Mouse (Mus musculus) MEL (cell line): ENCODE measurements around the gene Slc39a2. TPM values are rescaled to one million over a fixed set of nuclear protein-coding genes. Genes with fewer than 3 reads are reported as not detected.
"Not testable (repeated sequence)": the region's sequence is repeated elsewhere in the genome, so short reads cannot be mapped to it uniquely, and the experiment has no call there.

Source experiments
- DNase-seq: peaks from one replicate; pipeline ENCODE4 v3.0.0; 2011; ENCODE audit warnings: low read depth, low spot score
- H3K27ac ChIP-seq: 2 replicates; pipeline ENCODE4 v1.5.1; 2012; ENCODE audit warnings: low read depth, mild to moderate bottlenecking, control low read depth, low read length, moderate library complexity; ENCODE audit not compliant: control insufficient read depth
- H3K27me3 ChIP-seq, 2 experiments: fragments of 150-350 bp in 1 of 2; sonication (generic) in 1 of 2; 2 replicates each; pipeline ENCODE4 v1.6.1; 2012; ENCODE audit warnings: low read length in 2 of 2, mild to moderate bottlenecking in 2 of 2, improper control_type of control experiment in 1 of 2, moderate library complexity in 1 of 2; ENCODE audit not compliant: insufficient read depth in 2 of 2, control insufficient read depth in 1 of 2
- H3K36me3 ChIP-seq, 2 experiments: 2 replicates each; pipeline ENCODE4 v1.6.1; 2012 to 2014; ENCODE audit warnings: low read length in 2 of 2, improper control_type of control experiment in 1 of 2, inconsistent platforms in 1 of 2, mild to moderate bottlenecking in 1 of 2; ENCODE audit not compliant: insufficient read depth in 2 of 2, control insufficient read depth in 1 of 2
- H3K4me1 ChIP-seq, 2 experiments: fragments of 150-350 bp in 1 of 2; sonication (generic) in 1 of 2; 2 replicates each; pipeline ENCODE4 v1.6.1; 2012; ENCODE audit warnings: low read length in 2 of 2, improper control_type of control experiment in 1 of 2, mild to moderate bottlenecking in 1 of 2; ENCODE audit not compliant: insufficient read depth in 2 of 2, control insufficient read depth in 1 of 2
- H3K4me3 ChIP-seq, 2 experiments: fragments of 150-350 bp in 1 of 2; sonication (generic) in 1 of 2; 2 replicates each; pipeline ENCODE4 v1.5.1; 2012; ENCODE audit warnings: low read depth in 2 of 2, low read length in 2 of 2, mild to moderate bottlenecking in 2 of 2, moderate library complexity in 2 of 2, control low read depth in 1 of 2, improper control_type of control experiment in 1 of 2; ENCODE audit not compliant: control insufficient read depth in 1 of 2, insufficient read depth in 1 of 2
- H3K79me2 ChIP-seq: 2 replicates; pipeline ENCODE4 v1.6.1; 2012; ENCODE audit warnings: mild to moderate bottlenecking, low read length, moderate library complexity; ENCODE audit not compliant: control insufficient read depth, poor library complexity, insufficient read depth
- H3K9ac ChIP-seq: 2 replicates; pipeline ENCODE4 v1.6.1; 2012; ENCODE audit warnings: low read depth, mild to moderate bottlenecking, control low read depth, low read length, moderate library complexity; ENCODE audit not compliant: control insufficient read depth, poor library complexity, severe bottlenecking
- H3K9me3 ChIP-seq: fragments of 150-350 bp; sonication (generic); replicated peaks from 2 replicates; pipeline ENCODE4 v1.6.1; 2012; ENCODE audit warnings: mild to moderate bottlenecking, low read length, improper control_type of control experiment, moderate library complexity; ENCODE audit not compliant: insufficient read depth
- CTCF ChIP-seq, 3 experiments: IDR thresholded peaks in 2 of 3; conservative IDR thresholded peaks in 1 of 3; 2 replicates each; pipeline ENCODE4 v1.5.1; 2011 to 2012; ENCODE audit warnings: low read length in 3 of 3, low read depth in 2 of 3, mild to moderate bottlenecking in 2 of 3, improper control_type of control experiment in 1 of 3, inconsistent platforms in 1 of 3, mixed read lengths in 1 of 3, moderate library complexity in 1 of 3; ENCODE audit not compliant: control insufficient read depth in 1 of 3, insufficient read depth in 1 of 3, poor library complexity in 1 of 3, severe bottlenecking in 1 of 3
- E2F4 ChIP-seq: IDR thresholded peaks from 2 replicates; pipeline ENCODE4 v1.6.1; 2011; ENCODE audit warnings: low read depth, low read length, improper control_type of control experiment, borderline replicate concordance
- EP300 ChIP-seq, 2 experiments: IDR thresholded peaks; 2 replicates each; pipeline ENCODE4 v1.6.1; 2011; ENCODE audit warnings: improper control_type of control experiment in 2 of 2, low read length in 2 of 2, low read depth in 1 of 2, mild to moderate bottlenecking in 1 of 2
- ETS1 ChIP-seq: IDR thresholded peaks from 2 replicates; pipeline ENCODE4 v1.6.1; 2012; ENCODE audit warnings: low read depth, mild to moderate bottlenecking, inconsistent platforms, low read length, improper control_type of control experiment, moderate library complexity
- GABPA ChIP-seq: IDR thresholded peaks from 2 replicates; pipeline ENCODE4 v1.6.1; 2012; ENCODE audit warnings: low read depth, mild to moderate bottlenecking, inconsistent platforms, low read length, improper control_type of control experiment, moderate library complexity
- GATA1 ChIP-seq: IDR thresholded peaks from 2 replicates; pipeline ENCODE4 v1.6.1; 2011; ENCODE audit warnings: low read depth, low read length, improper control_type of control experiment
- HCFC1 ChIP-seq: IDR thresholded peaks from 2 replicates; pipeline ENCODE4 v1.6.1; 2012; ENCODE audit warnings: low read depth, mild to moderate bottlenecking, inconsistent platforms, low read length, improper control_type of control experiment, moderate library complexity
- MXI1 ChIP-seq: IDR thresholded peaks from 2 replicates; pipeline ENCODE4 v1.6.1; 2011; ENCODE audit warnings: mild to moderate bottlenecking, low read depth, low read length, improper control_type of control experiment
- NELFE ChIP-seq: IDR thresholded peaks from 2 replicates; pipeline ENCODE4 v1.6.1; 2011; ENCODE audit warnings: low read depth, low read length, improper control_type of control experiment
- POLR2AphosphoS2 ChIP-seq: IDR thresholded peaks from 2 replicates; pipeline ENCODE4 v1.6.1; 2011; ENCODE audit warnings: low read length, improper control_type of control experiment
- POLR2AphosphoS5 ChIP-seq: IDR thresholded peaks from 2 replicates; pipeline ENCODE4 v1.6.1; 2012; ENCODE audit warnings: low read depth, borderline replicate concordance, mild to moderate bottlenecking, inconsistent platforms, low read length, moderate library complexity, mixed read lengths
- RAD21 ChIP-seq: IDR thresholded peaks from 2 replicates; pipeline ENCODE4 v1.6.1; 2011; ENCODE audit warnings: mild to moderate bottlenecking, low read depth, low read length, improper control_type of control experiment
- RCOR1 ChIP-seq: IDR thresholded peaks from 2 replicates; pipeline ENCODE4 v1.6.1; 2012; ENCODE audit warnings: low read depth, mild to moderate bottlenecking, inconsistent platforms, low read length, improper control_type of control experiment
- SIN3A ChIP-seq: IDR thresholded peaks from 2 replicates; pipeline ENCODE4 v1.6.1; 2012; ENCODE audit warnings: low read length, improper control_type of control experiment, inconsistent platforms
- SMC3 ChIP-seq: IDR thresholded peaks from 2 replicates; pipeline ENCODE4 v1.6.1; 2011; ENCODE audit warnings: low read depth, low read length, improper control_type of control experiment
- TBP ChIP-seq: IDR thresholded peaks from 2 replicates; pipeline ENCODE4 v1.8.0; 2011; ENCODE audit warnings: low read depth, low read length, improper control_type of control experiment
- UBTF ChIP-seq: IDR thresholded peaks from 2 replicates; pipeline ENCODE4 v1.6.1; 2012; ENCODE audit warnings: low read depth, mild to moderate bottlenecking, inconsistent platforms, low read length, improper control_type of control experiment, moderate library complexity, borderline replicate concordance; ENCODE audit not compliant: insufficient read depth
- USF1 ChIP-seq: IDR thresholded peaks from 2 replicates; pipeline ENCODE4 v1.6.1; 2014; ENCODE audit warnings: low read depth, mild to moderate bottlenecking, inconsistent platforms, low read length, improper control_type of control experiment, moderate library complexity
- USF2 ChIP-seq, 2 experiments: IDR thresholded peaks; 2 replicates each; pipeline ENCODE4 v1.6.1; 2011 to 2012; ENCODE audit warnings: improper control_type of control experiment in 2 of 2, low read length in 2 of 2, borderline replicate concordance in 1 of 2, inconsistent platforms in 1 of 2, low read depth in 1 of 2, mild to moderate bottlenecking in 1 of 2; ENCODE audit not compliant: insufficient read depth in 1 of 2
- ZC3H11A ChIP-seq: IDR thresholded peaks from 2 replicates; pipeline ENCODE4 v1.6.1; 2012; ENCODE audit warnings: low read depth, mild to moderate bottlenecking, inconsistent platforms, low read length, improper control_type of control experiment
- polyA plus RNA-seq, 2 experiments: library from polyadenylated mRNA; stranded (reverse) in 1 of 2; unstranded in 1 of 2; fragments of >175 nt in 1 of 2; fragments of >200 nt in 1 of 2; gene quantifications; 2 replicates each; pipeline versions ENCODE4 v1.2.1 to v1.2.4; 2012; ENCODE audit warnings: low replicate concordance in 2 of 2, low read depth in 1 of 2; ENCODE audit not compliant: insufficient read length in 2 of 2, insufficient read depth in 1 of 2, missing spikeins in 1 of 2
- total RNA-seq: library from RNA; depleted of rRNA; stranded (reverse); fragments of 300-350 nt; gene quantifications from 2 replicates; pipeline ENCODE4 v1.2.3, GENCODE M21; 2012

Gene Slc39a2
- total and polyA plus RNA-seq, 3 experiments: 0.07 TPM; not detected in 2

DNA sequence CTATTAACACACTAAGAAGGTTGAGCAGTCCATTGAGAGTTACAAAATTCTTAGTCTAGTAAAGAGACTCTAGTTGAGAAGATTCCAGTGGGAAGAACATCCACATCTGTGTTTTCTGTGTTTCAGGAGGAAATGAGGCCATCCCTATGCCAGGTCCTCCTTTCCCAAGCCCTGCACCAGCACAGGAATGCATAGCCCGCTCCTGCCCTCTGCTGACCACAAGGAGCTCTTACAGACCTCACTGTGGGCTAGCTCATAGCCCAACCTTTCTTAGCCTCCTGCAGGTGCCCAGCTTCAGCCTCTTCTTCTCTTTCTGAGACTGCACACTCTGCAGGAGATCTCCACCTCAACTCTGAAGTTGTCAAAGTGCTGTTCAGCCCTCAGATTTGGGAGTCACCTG is 29.1 kb upstream of the Slc39a2 start:
- not testable (repeated sequence) for H3K9ac ChIP-seq, H3K4me1 ChIP-seq, H3K27ac ChIP-seq, H3K9me3 ChIP-seq, H3K27me3 ChIP-seq, H3K79me2 ChIP-seq, H3K4me3 ChIP-seq, H3K36me3 ChIP-seq
- 0 out of 6 replicates have a peak, but pooled peaks of 1 of the 3 experiments have one; percentile 1 for TF ChIP-seq CTCF (IDR thresholded peaks at IDR 0.05 in 2 of 3, conservative IDR thresholded peaks at IDR 0.05 in 1 of 3; ENCODE audit: control insufficient read depth in 1 of 3, insufficient read depth in 1 of 3, low read depth in 2 of 3, low read length in 3 of 3, poor library complexity in 1 of 3, severe bottlenecking in 1 of 3)
- peak; percentile 1 for DNase-seq

DNA sequence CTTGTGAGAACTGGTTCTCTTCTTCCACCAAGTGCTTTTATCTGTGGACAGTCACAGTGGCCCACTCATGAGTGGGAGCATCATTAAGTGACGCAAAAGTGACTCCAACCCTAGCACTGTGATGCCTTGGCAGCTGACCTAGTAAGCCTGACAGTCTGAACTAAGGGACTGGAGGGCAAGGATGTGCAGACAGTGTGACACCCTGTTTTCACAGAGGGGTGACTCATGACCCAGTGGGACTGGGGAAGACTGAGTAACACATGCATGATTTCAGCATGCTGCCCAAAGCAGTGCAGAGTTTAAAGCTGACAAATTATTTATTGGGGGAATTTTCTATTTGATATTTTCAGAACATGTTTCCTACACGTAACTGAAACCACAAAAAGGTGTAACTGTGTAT is 21.9 kb upstream of the Slc39a2 start:
- peaks cover 0 to 8% of the 10 kb centered on the region in 2 experiments; a peak in 2 of 4 replicates for H3K4me1 ChIP-seq
- no peak overlapping the region for H3K27ac ChIP-seq
- no peak for TF ChIP-seq USF1
- no peak for TF ChIP-seq EP300 (IDR thresholded peaks at IDR 0.05; ENCODE audit: low read depth in 1 of 2, low read length in 2 of 2)
- no peak for TF ChIP-seq GABPA
- TF ChIP-seq CTCF (IDR thresholded peaks at IDR 0.05 in 2 of 3, conservative IDR thresholded peaks at IDR 0.05 in 1 of 3; ENCODE audit: control insufficient read depth in 1 of 3, insufficient read depth in 1 of 3, low read depth in 2 of 3, low read length in 3 of 3, poor library complexity in 1 of 3, severe bottlenecking in 1 of 3): no peak
- TF ChIP-seq SMC3: no peak
- TF ChIP-seq POLR2AphosphoS2: no peak
- no peak for TF ChIP-seq ZC3H11A
- TF ChIP-seq USF2 (IDR thresholded peaks at IDR 0.05; ENCODE audit: borderline replicate concordance in 1 of 2, insufficient read depth in 1 of 2, low read depth in 1 of 2, low read length in 2 of 2): no peak
- no peak for TF ChIP-seq TBP
- TF ChIP-seq SIN3A: no peak
- TF ChIP-seq NELFE: no peak
- TF ChIP-seq E2F4: no peak
- TF ChIP-seq MXI1: no peak
- no peak for TF ChIP-seq HCFC1
- TF ChIP-seq POLR2AphosphoS5: no peak
- TF ChIP-seq RCOR1: no peak
- TF ChIP-seq GATA1: no peak
- no peak for TF ChIP-seq RAD21
- TF ChIP-seq UBTF: no peak
- no peak for TF ChIP-seq ETS1
- peak; percentile 0 for DNase-seq
- no peaks in the 10 kb centered on the region for H3K9me3 ChIP-seq
- H3K27me3 ChIP-seq: peaks cover 0 to 1% of the 10 kb centered on the region in 2 experiments; a peak in 2 of 4 replicates
- H3K36me3 ChIP-seq: no peaks in the 10 kb centered on the region
- H3K4me3 ChIP-seq: no peak overlapping the region
- no peak overlapping the region for H3K9ac ChIP-seq
- H3K79me2 ChIP-seq: no peaks in the 10 kb centered on the region
